Mouse (Mus musculus): ENCODE data around the gene Mtrf1.
"Not testable (repeated sequence)": the region's sequence is repeated elsewhere in the genome, so short reads cannot be mapped to it uniquely, and the experiment has no call there.

Gene Mtrf1

GRCm38 (mm10) chr14:79444601-79445000 is 47.0 kb downstream of the Mtrf1 start:
- DNase-seq (ENCODE audit: inconsistent age in 2 of 2, low spot score in 1 of 2) = no peak

- no peak for DNase-seq (ENCODE audit: inconsistent age in 2 of 2, low spot score in 1 of 2)
Measured at GRCm38 (mm10) chr14:79445055-79445620, 47.6 kb downstream of the Mtrf1 start.

- DNase-seq (ENCODE audit: inconsistent age in 2 of 2, low spot score in 1 of 2) = peak; percentile 79 to 93
Measured at GRCm38 (mm10) chr14:79451681-79452590, 54.4 kb downstream of the Mtrf1 start, which contains the start of gene Kbtbd6. Kbtbd6 (plus strand) TSS chr14:79451835.

GRCm38 (mm10) chr14:79452591-79452934 is 55.0 kb downstream of the Mtrf1 start:
- DNase-seq (ENCODE audit: inconsistent age in 2 of 2, low spot score in 1 of 2) = not testable (repeated sequence)

- no peak for DNase-seq (ENCODE audit: inconsistent age in 2 of 2, low spot score in 1 of 2)
Measured at GRCm38 (mm10) chr14:79460401-79460800, 62.8 kb downstream of the Mtrf1 start.

- DNase-seq (ENCODE audit: inconsistent age in 2 of 2, low spot score in 1 of 2) = no peak
Measured at GRCm38 (mm10) chr14:79460988-79461387, 63.4 kb downstream of the Mtrf1 start.

GRCm38 (mm10) chr14:79465623-79466022 is 68.1 kb downstream of the Mtrf1 start:
- DNase-seq (ENCODE audit: inconsistent age in 2 of 2, low spot score in 1 of 2) = no peak

GRCm38 (mm10) chr14:79467621-79468020 is 70.0 kb downstream of the Mtrf1 start:
- DNase-seq (ENCODE audit: inconsistent age in 2 of 2, low spot score in 1 of 2) = peak; percentile 53 to 86

All from adrenal gland, adult (tissue).